Mouse (Mus musculus): ENCODE results near the gene Apbb2. TPM values are rescaled to one million over a fixed set of nuclear protein-coding genes. Genes with fewer than 3 reads are reported as not detected.
A peak's percentile ranks its signal among the peaks of the same experiment; 100 is the strongest.

Apbb2 gene
- polyA plus RNA-seq, 1 experiment from 2014 or later: 29.3 TPM

GRCm38 (mm10) chr5:66445497-66445896 lies 173.1 kb downstream of the Apbb2 start:
- Histone ChIP-seq H3K4me3 (no peak overlapping the region), H3K9ac (no peak overlapping the region), H3K4me2 (no peak overlapping the region), H3K27me3 (replicated peaks) (no peaks in the 10 kb centered on the region), H3K4me1 (no peaks in the 10 kb centered on the region), H3K36me3 (peaks cover 10% of the 10 kb centered on the region), H3K27ac (replicated peaks) (no peak overlapping the region), H3K9me3 (no peaks in the 10 kb centered on the region)
- WGBS: 88% methylated on average over 7 of the region's 7 CpGs
- ATAC-seq (ENCODE audit: extremely low read depth, insufficient number of reproducible peaks, low FRiP score, low TSS enrichment): no peak

- WGBS: 83% methylated on average over 7 of the region's 7 CpGs
- no peak for ATAC-seq (ENCODE audit: extremely low read depth, insufficient number of reproducible peaks, low FRiP score, low TSS enrichment)
- Histone ChIP-seq H3K27me3 (replicated peaks) (no peaks in the 10 kb centered on the region), H3K27ac (replicated peaks) (no peak overlapping the region), H3K4me3 (no peak overlapping the region), H3K4me2 (no peak overlapping the region), H3K36me3 (no peaks in the 10 kb centered on the region), H3K4me1 (peaks cover 19% of the 10 kb centered on the region), H3K9ac (no peak overlapping the region), H3K9me3 (no peaks in the 10 kb centered on the region)
These were observed 176.3 kb downstream of the Apbb2 start for GRCm38 (mm10) chr5:66442260-66442659.

GRCm38 (mm10) chr5:66436791-66437246 lies 181.8 kb downstream of the Apbb2 start:
- Histone ChIP-seq H3K4me2 (no peak overlapping the region), H3K4me3 (no peak overlapping the region), H3K27me3 (replicated peaks) (no peaks in the 10 kb centered on the region), H3K27ac (replicated peaks) (no peak overlapping the region), H3K36me3 (no peaks in the 10 kb centered on the region), H3K9ac (no peak overlapping the region), H3K4me1 (peaks cover 20% of the 10 kb centered on the region), H3K9me3 (no peaks in the 10 kb centered on the region)
- WGBS: 79% methylated on average over 2 of the region's 2 CpGs
- ATAC-seq (ENCODE audit: extremely low read depth, insufficient number of reproducible peaks, low FRiP score, low TSS enrichment): no peak

GRCm38 (mm10) chr5:66435158-66435557 lies 183.4 kb downstream of the Apbb2 start:
- Histone ChIP-seq H3K4me3 (no peak overlapping the region), H3K4me1 (peaks cover 20% of the 10 kb centered on the region), H3K9me3 (no peaks in the 10 kb centered on the region), H3K27me3 (replicated peaks) (no peaks in the 10 kb centered on the region), H3K27ac (replicated peaks) (no peak overlapping the region), H3K9ac (no peak overlapping the region), H3K4me2 (no peak overlapping the region), H3K36me3 (no peaks in the 10 kb centered on the region)
- ATAC-seq (ENCODE audit: extremely low read depth, insufficient number of reproducible peaks, low FRiP score, low TSS enrichment): no peak
- 86% methylated on average over 4 of the region's 4 CpGs for WGBS

- no peaks in the 10 kb centered on the region for H3K27me3 ChIP-seq (replicated peaks)
- no peaks in the 10 kb centered on the region for H3K9me3 ChIP-seq
- WGBS: 24% methylated on average over 2 of the region's 2 CpGs
- H3K4me1 ChIP-seq: peaks cover 7% of the 10 kb centered on the region
- H3K36me3 ChIP-seq: no peaks in the 10 kb centered on the region
- no peak overlapping the region for H3K4me3 ChIP-seq
- no peak overlapping the region for H3K9ac ChIP-seq
- ATAC-seq (ENCODE audit: extremely low read depth, insufficient number of reproducible peaks, low FRiP score, low TSS enrichment): no peak
- no peak overlapping the region for H3K4me2 ChIP-seq
- no peak overlapping the region for H3K27ac ChIP-seq (replicated peaks)
These were observed 189.5 kb downstream of the Apbb2 start for GRCm38 (mm10) chr5:66429076-66429475.

GRCm38 (mm10) chr5:66428071-66428470 lies 190.5 kb downstream of the Apbb2 start:
- Histone ChIP-seq H3K27ac (replicated peaks) (no peak overlapping the region), H3K4me2 (no peak overlapping the region), H3K4me3 (no peak overlapping the region), H3K9me3 (no peaks in the 10 kb centered on the region), H3K9ac (no peak overlapping the region), H3K27me3 (replicated peaks) (no peaks in the 10 kb centered on the region), H3K4me1 (peaks cover 7% of the 10 kb centered on the region), H3K36me3 (no peaks in the 10 kb centered on the region)
- ATAC-seq (ENCODE audit: extremely low read depth, insufficient number of reproducible peaks, low FRiP score, low TSS enrichment): no peak

GRCm38 (mm10) chr5:66423909-66424308 lies 194.7 kb downstream of the Apbb2 start:
- no peak for ATAC-seq (ENCODE audit: extremely low read depth, insufficient number of reproducible peaks, low FRiP score, low TSS enrichment)
- H3K4me2 ChIP-seq: no peak overlapping the region
- no peak overlapping the region for H3K9ac ChIP-seq
- no peaks in the 10 kb centered on the region for H3K27me3 ChIP-seq (replicated peaks)
- peaks cover 27% of the 10 kb centered on the region for H3K4me1 ChIP-seq
- H3K36me3 ChIP-seq: no peaks in the 10 kb centered on the region
- no peak overlapping the region for H3K27ac ChIP-seq (replicated peaks)
- no peaks in the 10 kb centered on the region for H3K9me3 ChIP-seq
- 61% methylated on average over 4 of the region's 4 CpGs for WGBS
- no peak overlapping the region for H3K4me3 ChIP-seq

GRCm38 (mm10) chr5:66423466-66423865 lies 195.1 kb downstream of the Apbb2 start:
- H3K4me2 ChIP-seq: no peak overlapping the region
- no peak overlapping the region for H3K9ac ChIP-seq
- WGBS: 86% methylated on average over 4 of the region's 4 CpGs
- no peaks in the 10 kb centered on the region for H3K9me3 ChIP-seq
- no peaks in the 10 kb centered on the region for H3K27me3 ChIP-seq (replicated peaks)
- no peaks in the 10 kb centered on the region for H3K36me3 ChIP-seq
- no peak for ATAC-seq (ENCODE audit: extremely low read depth, insufficient number of reproducible peaks, low FRiP score, low TSS enrichment)
- H3K4me3 ChIP-seq: no peak overlapping the region
- no peak overlapping the region for H3K27ac ChIP-seq (replicated peaks)
- H3K4me1 ChIP-seq: peaks cover 27% of the 10 kb centered on the region

- Histone ChIP-seq H3K9ac (no peak overlapping the region), H3K9me3 (no peaks in the 10 kb centered on the region), H3K36me3 (no peaks in the 10 kb centered on the region), H3K4me3 (no peak overlapping the region), H3K4me1 (peaks cover 40% of the 10 kb centered on the region), H3K27me3 (replicated peaks) (no peaks in the 10 kb centered on the region), H3K27ac (replicated peaks) (peak overlapping the region; percentile 32; the same call in 1 of the 2 replicates), H3K4me2 (peak overlapping the region; percentile 24; the same call in 1 of the 2 replicates)
- ATAC-seq (ENCODE audit: extremely low read depth, insufficient number of reproducible peaks, low FRiP score, low TSS enrichment): no peak
- 32% methylated on average over 4 of the region's 4 CpGs for WGBS
These were observed 196.6 kb downstream of the Apbb2 start for GRCm38 (mm10) chr5:66421954-66422353.

- H3K4me1 ChIP-seq: peaks cover 41% of the 10 kb centered on the region
- no peaks in the 10 kb centered on the region for H3K9me3 ChIP-seq
- peak overlapping the region; percentile 24; the same call in 1 of the 2 replicates for H3K4me2 ChIP-seq
- no peak overlapping the region for H3K9ac ChIP-seq
- peak overlapping the region; percentile 32 for H3K27ac ChIP-seq (replicated peaks)
- H3K36me3 ChIP-seq: no peaks in the 10 kb centered on the region
- WGBS: 55% methylated on average over 15 of the region's 15 CpGs
- no peak for ATAC-seq (ENCODE audit: extremely low read depth, insufficient number of reproducible peaks, low FRiP score, low TSS enrichment)
- H3K4me3 ChIP-seq: no peak overlapping the region
- no peaks in the 10 kb centered on the region for H3K27me3 ChIP-seq (replicated peaks)
These were observed 197.4 kb downstream of the Apbb2 start for GRCm38 (mm10) chr5:66421230-66421629.

GRCm38 (mm10) chr5:66420011-66420410 lies 198.6 kb downstream of the Apbb2 start:
- no peaks in the 10 kb centered on the region for H3K36me3 ChIP-seq
- no peaks in the 10 kb centered on the region for H3K9me3 ChIP-seq
- H3K4me3 ChIP-seq: no peak overlapping the region
- 75% methylated on average over 7 of the region's 7 CpGs for WGBS
- H3K9ac ChIP-seq: no peak overlapping the region
- no peaks in the 10 kb centered on the region for H3K27me3 ChIP-seq (replicated peaks)
- no peak for ATAC-seq (ENCODE audit: extremely low read depth, insufficient number of reproducible peaks, low FRiP score, low TSS enrichment)
- H3K4me1 ChIP-seq: peaks cover 41% of the 10 kb centered on the region
- H3K27ac ChIP-seq (replicated peaks): no peak overlapping the region
- H3K4me2 ChIP-seq: no peak overlapping the region

- no peak overlapping the region for H3K4me3 ChIP-seq
- no peaks in the 10 kb centered on the region for H3K9me3 ChIP-seq
- peaks cover 40% of the 10 kb centered on the region for H3K4me1 ChIP-seq
- H3K27me3 ChIP-seq (replicated peaks): no peaks in the 10 kb centered on the region
- no peak overlapping the region for H3K9ac ChIP-seq
- H3K4me2 ChIP-seq: peak overlapping the region; percentile 37; the same call in 1 of the 2 replicates
- peak; percentile 39; the same call in 1 of the 2 replicates for ATAC-seq (ENCODE audit: extremely low read depth, insufficient number of reproducible peaks, low FRiP score, low TSS enrichment)
- WGBS: 34% methylated on average over 8 of the region's 8 CpGs
- H3K27ac ChIP-seq (replicated peaks): peak overlapping the region; percentile 78
- no peaks in the 10 kb centered on the region for H3K36me3 ChIP-seq
These were observed 201.3 kb downstream of the Apbb2 start for GRCm38 (mm10) chr5:66417289-66417688.
